Mouse (Mus musculus) neural tube, embryonic 12.5 days (tissue): Measurements from ENCODE around the gene Ryr2. TPM values are rescaled to one million over a fixed set of nuclear protein-coding genes. Genes with fewer than 3 reads are reported as not detected.

Experiments used
- ATAC-seq: fragments of 200-750 bp; cut with Nextera tagmentation; 2 replicates; pipeline ENCODE4 v1.8.0; 2017; ENCODE audit warnings: low read depth, mild to moderate bottlenecking, moderate TSS enrichment, moderate library complexity; ENCODE audit not compliant: low FRiP score
- H3K27ac ChIP-seq: fragments of 300-500 bp; sonication (generic); 2 replicates; pipeline ENCODE4 v1.5.1; 2016
- H3K27me3 ChIP-seq: fragments of 300-500 bp; sonication (generic); replicated peaks from 2 replicates; pipeline ENCODE4 v1.6.1; 2016; ENCODE audit warnings: mild to moderate bottlenecking
- H3K36me3 ChIP-seq: fragments of 300-500 bp; sonication (generic); 2 replicates; pipeline ENCODE4 v1.6.1; 2016; ENCODE audit warnings: mild to moderate bottlenecking
- H3K4me1 ChIP-seq: fragments of 300-500 bp; sonication (generic); 2 replicates; pipeline ENCODE4 v1.6.1; 2016
- H3K4me2 ChIP-seq: fragments of 300-500 bp; sonication (generic); replicated peaks from 2 replicates; pipeline ENCODE4 v1.6.1; 2016; ENCODE audit warnings: mild to moderate bottlenecking
- H3K4me3 ChIP-seq: fragments of 300-500 bp; sonication (generic); 2 replicates; pipeline ENCODE4 v1.5.1; 2016
- H3K9ac ChIP-seq: fragments of 300-500 bp; sonication (generic); 2 replicates; pipeline ENCODE4 v1.6.1; 2016; ENCODE audit warnings: mild to moderate bottlenecking
- H3K9me3 ChIP-seq: fragments of 300-500 bp; sonication (generic); 2 replicates; pipeline ENCODE4 v1.6.1; 2016; ENCODE audit warnings: mild to moderate bottlenecking
- WGBS: fragments of 180-500 bp; shearing (Covaris S2); methylation state at CpG from one replicate; pipeline ENCODE4 v1.1.7; 2016; 5-methylcytosine and 5-hydroxymethylcytosine counted together
- polyA plus RNA-seq: library from polyadenylated mRNA; unstranded; fragments of >200 nt; fragmentation: Nextera tagmentation; extraction: Ambion mirVana; gene quantifications from 2 replicates; pipeline ENCODE4 v1.2.1, GENCODE M21; 2016

Gene Ryr2
- polyA plus RNA-seq, 1 experiment from 2014 or later, result 1.2 TPM

GRCm38 (mm10) chr13:12114816-12115215 lies 8.1 kb upstream of the Ryr2 start:
- H3K27me3 ChIP-seq, result no peaks in the 10 kb centered on the region
- no peak overlapping the region for H3K27ac ChIP-seq
- WGBS, result 82% methylated on average over 1 of the region's 1 CpGs
- H3K4me2 ChIP-seq, result no peak overlapping the region
- no peaks in the 10 kb centered on the region for H3K9me3 ChIP-seq
- H3K9ac ChIP-seq, result no peak overlapping the region
- H3K4me3 ChIP-seq, result no peak overlapping the region
- no peaks in the 10 kb centered on the region for H3K36me3 ChIP-seq
- ATAC-seq, result no peak
- no peaks in the 10 kb centered on the region for H3K4me1 ChIP-seq

DNA sequence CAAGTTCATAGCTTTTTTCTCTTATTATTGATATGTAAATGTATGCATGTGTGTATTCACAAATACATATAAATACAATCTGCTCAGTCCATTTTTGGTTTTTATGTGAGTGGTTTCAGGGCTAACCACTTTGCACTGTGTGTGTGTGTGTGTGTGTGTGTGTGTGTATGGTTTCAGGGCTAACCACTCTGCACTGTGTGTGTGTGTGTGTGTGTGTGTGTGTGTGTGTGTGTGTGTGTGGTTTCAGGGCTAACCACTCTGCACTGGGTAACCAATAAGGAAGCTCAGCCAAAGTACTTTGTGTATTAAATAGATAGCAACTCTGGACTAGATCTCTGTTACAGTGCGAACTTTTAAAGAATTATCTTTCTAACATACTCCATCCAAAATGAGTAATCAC lies 2.2 kb upstream of the Ryr2 start:
- Histone ChIP-seq H3K4me3 (no peak overlapping the region), H3K27me3 (peaks cover 35% of the 10 kb centered on the region), H3K4me1 (peaks cover 7% of the 10 kb centered on the region), H3K9me3 (no peaks in the 10 kb centered on the region), H3K36me3 (no peaks in the 10 kb centered on the region), H3K27ac (no peak overlapping the region), H3K4me2 (no peak overlapping the region), H3K9ac (no peak overlapping the region)
- 93% methylated on average over 1 of the region's 1 CpGs for WGBS
- ATAC-seq, result no peak

GRCm38 (mm10) chr13:12105830-12106628 lies 716 bp downstream of the Ryr2 start:
- H3K9ac ChIP-seq, result peak overlapping the region; percentile 75
- no peaks in the 10 kb centered on the region for H3K36me3 ChIP-seq
- peak overlapping the region; percentile 73 for H3K4me3 ChIP-seq
- H3K27ac ChIP-seq, result no peak overlapping the region; the same call in 1 of the 2 replicates
- H3K9me3 ChIP-seq, result no peaks in the 10 kb centered on the region
- ATAC-seq, result peak; percentile 83
- peaks cover 37% of the 10 kb centered on the region for H3K27me3 ChIP-seq
- under 1% methylated on average over 66 of the region's 67 CpGs for WGBS
- H3K4me1 ChIP-seq, result peaks cover 7% of the 10 kb centered on the region
- peak overlapping the region; percentile 98 for H3K4me2 ChIP-seq

GRCm38 (mm10) chr13:12105231-12105829 lies 1.4 kb downstream of the Ryr2 start:
- Histone ChIP-seq H3K9me3 (no peaks in the 10 kb centered on the region), H3K4me1 (peaks cover 7% of the 10 kb centered on the region), H3K36me3 (no peaks in the 10 kb centered on the region), H3K4me2 (peak overlapping the region; percentile 98), H3K4me3 (peak overlapping the region; percentile 73), H3K9ac (peak overlapping the region; percentile 75; the same call in 1 of the 2 replicates), H3K27me3 (peaks cover 37% of the 10 kb centered on the region), H3K27ac (no peak overlapping the region)
- 9% methylated on average over 17 of the region's 17 CpGs for WGBS
- no peak for ATAC-seq

DNA sequence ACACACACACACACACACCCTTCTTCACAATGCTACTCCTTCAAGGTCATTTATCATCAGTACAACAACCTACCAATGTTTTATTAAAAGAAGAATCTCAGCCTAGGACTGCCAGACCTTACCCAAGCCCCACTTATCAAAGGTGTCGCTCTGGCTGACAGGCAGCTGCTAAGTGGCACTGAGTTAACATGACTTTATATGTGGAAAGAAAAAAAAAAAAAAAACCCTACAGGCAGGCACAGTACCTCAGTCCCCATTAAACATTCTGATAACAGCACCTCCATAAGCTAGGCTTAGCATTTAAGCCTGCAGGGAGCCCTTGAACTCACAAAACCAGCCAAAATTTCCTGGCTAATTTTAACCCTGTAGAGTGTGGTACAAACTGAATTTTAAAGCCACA lies 2.4 kb downstream of the Ryr2 start:
- no peaks in the 10 kb centered on the region for H3K9me3 ChIP-seq
- peaks cover 37% of the 10 kb centered on the region for H3K27me3 ChIP-seq
- no peaks in the 10 kb centered on the region for H3K36me3 ChIP-seq
- peaks cover 7% of the 10 kb centered on the region for H3K4me1 ChIP-seq
- no peak overlapping the region for H3K27ac ChIP-seq
- WGBS, result 61% methylated on average over 1 of the region's 1 CpGs
- H3K9ac ChIP-seq, result no peak overlapping the region
- ATAC-seq, result no peak
- H3K4me2 ChIP-seq, result 0 out of 2 replicates have a peak overlapping the region, but pooled peaks have one; percentile 98
- H3K4me3 ChIP-seq, result no peak overlapping the region

DNA sequence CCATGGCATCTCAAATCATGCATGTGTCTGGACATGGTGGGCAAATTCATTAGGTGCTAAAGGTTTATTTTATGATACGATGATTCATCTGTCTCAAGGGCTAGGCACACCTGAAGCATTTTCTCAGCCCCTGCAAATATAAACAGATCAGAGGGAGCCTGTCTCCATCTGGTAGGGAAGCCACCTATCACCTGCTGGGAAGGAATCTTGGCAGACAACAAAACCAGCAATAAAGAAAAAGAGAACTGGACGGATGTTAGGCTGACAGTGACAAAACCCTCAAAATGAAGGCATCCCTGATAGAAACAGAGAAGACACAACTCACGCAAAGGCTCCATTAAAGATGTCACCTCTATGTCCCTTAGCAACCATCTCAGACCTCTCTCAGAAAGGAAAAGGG lies 3.7 kb downstream of the Ryr2 start:
- H3K27ac ChIP-seq, result no peak overlapping the region
- H3K4me1 ChIP-seq, result peaks cover 7% of the 10 kb centered on the region
- peaks cover 37% of the 10 kb centered on the region for H3K27me3 ChIP-seq
- 51% methylated on average over 3 of the region's 3 CpGs for WGBS
- no peak overlapping the region for H3K9ac ChIP-seq
- no peak overlapping the region for H3K4me3 ChIP-seq
- H3K36me3 ChIP-seq, result no peaks in the 10 kb centered on the region
- H3K4me2 ChIP-seq, result no peak overlapping the region
- H3K9me3 ChIP-seq, result no peaks in the 10 kb centered on the region
- no peak for ATAC-seq

- no peaks in the 10 kb centered on the region for H3K4me1 ChIP-seq
- H3K9ac ChIP-seq, result no peak overlapping the region
- no peak overlapping the region for H3K27ac ChIP-seq
- WGBS, result 89% methylated on average over 3 of the region's 3 CpGs
- ATAC-seq, result no peak
- no peaks in the 10 kb centered on the region for H3K9me3 ChIP-seq
- H3K4me2 ChIP-seq, result no peak overlapping the region
- H3K36me3 ChIP-seq, result no peaks in the 10 kb centered on the region
- H3K27me3 ChIP-seq, result peaks cover 6% of the 10 kb centered on the region
- H3K4me3 ChIP-seq, result no peak overlapping the region
Observed at GRCm38 (mm10) chr13:12099446-12099845, 7.3 kb downstream of the Ryr2 start.

DNA sequence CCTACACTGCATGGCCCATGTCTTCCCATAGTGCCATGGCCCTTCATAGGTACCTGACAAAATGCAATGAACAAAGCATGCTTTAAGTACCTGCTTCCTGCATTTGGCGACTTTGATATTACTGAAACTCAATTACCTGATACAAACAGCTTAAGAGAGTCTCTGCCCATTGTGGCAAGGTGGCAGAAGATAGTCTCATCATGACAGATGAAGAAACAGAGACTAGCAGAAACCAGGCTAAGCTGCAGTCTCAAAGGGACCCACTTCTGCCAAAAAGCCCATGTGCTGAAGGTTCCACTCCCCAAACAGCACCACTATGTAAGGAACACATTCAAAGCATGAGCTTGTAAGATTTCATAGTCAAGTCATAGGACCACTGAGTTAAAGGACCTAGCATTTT lies 7.8 kb downstream of the Ryr2 start:
- peaks cover 2% of the 10 kb centered on the region; the same call in 1 of the 2 replicates for H3K27me3 ChIP-seq
- H3K27ac ChIP-seq, result no peak overlapping the region
- no peak for ATAC-seq
- H3K4me1 ChIP-seq, result no peaks in the 10 kb centered on the region
- no peak overlapping the region for H3K4me2 ChIP-seq
- 80% methylated on average over 1 of the region's 1 CpGs for WGBS
- H3K4me3 ChIP-seq, result no peak overlapping the region
- no peak overlapping the region for H3K9ac ChIP-seq
- no peaks in the 10 kb centered on the region for H3K36me3 ChIP-seq
- no peaks in the 10 kb centered on the region for H3K9me3 ChIP-seq

DNA sequence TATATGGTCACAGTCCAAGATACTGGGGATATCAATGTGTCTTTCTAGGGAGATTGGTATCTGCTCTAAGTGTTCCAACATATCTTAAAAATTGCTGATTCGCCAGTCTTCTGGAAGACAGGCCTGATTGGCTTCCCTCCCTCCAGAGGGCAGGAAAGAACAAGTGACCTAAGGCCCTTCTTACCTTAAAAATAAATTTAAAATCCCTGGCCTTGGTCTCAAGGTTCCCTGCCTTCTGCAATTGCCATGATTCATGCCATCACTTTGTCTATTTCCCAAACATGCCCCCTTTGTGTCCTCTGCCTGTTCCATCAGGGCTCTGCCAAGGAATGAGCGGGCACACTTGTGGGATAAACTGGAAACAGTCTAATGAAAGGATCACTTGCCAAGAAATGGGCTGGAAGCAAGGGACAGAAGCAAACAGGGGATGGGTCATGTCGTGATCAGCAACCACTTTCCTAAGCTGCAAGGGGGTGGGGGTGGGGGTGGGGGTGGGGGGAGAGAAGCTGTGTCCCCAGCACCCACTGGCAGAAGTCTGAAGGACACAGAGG lies 10.3 kb downstream of the Ryr2 start:
- Histone ChIP-seq H3K4me2 (no peak overlapping the region), H3K36me3 (no peaks in the 10 kb centered on the region), H3K27ac (no peak overlapping the region), H3K27me3 (no peaks in the 10 kb centered on the region), H3K4me3 (no peak overlapping the region), H3K9ac (no peak overlapping the region), H3K4me1 (no peaks in the 10 kb centered on the region), H3K9me3 (no peaks in the 10 kb centered on the region)
- no peak for ATAC-seq
- WGBS, result 82% methylated on average over 3 of the region's 3 CpGs

GRCm38 (mm10) chr13:12094569-12094968 lies 12.2 kb downstream of the Ryr2 start:
- H3K27me3 ChIP-seq, result no peaks in the 10 kb centered on the region
- H3K9me3 ChIP-seq, result no peaks in the 10 kb centered on the region
- H3K36me3 ChIP-seq, result no peaks in the 10 kb centered on the region
- H3K27ac ChIP-seq, result no peak overlapping the region
- no peak overlapping the region for H3K4me3 ChIP-seq
- H3K9ac ChIP-seq, result no peak overlapping the region
- WGBS, result 82% methylated on average over 7 of the region's 7 CpGs
- H3K4me2 ChIP-seq, result no peak overlapping the region
- ATAC-seq, result no peak
- H3K4me1 ChIP-seq, result no peaks in the 10 kb centered on the region

- H3K36me3 ChIP-seq, result no peaks in the 10 kb centered on the region
- no peak overlapping the region for H3K4me2 ChIP-seq
- H3K27me3 ChIP-seq, result no peaks in the 10 kb centered on the region
- H3K27ac ChIP-seq, result no peak overlapping the region
- H3K4me3 ChIP-seq, result no peak overlapping the region
- ATAC-seq, result no peak
- no peaks in the 10 kb centered on the region for H3K4me1 ChIP-seq
- H3K9me3 ChIP-seq, result no peaks in the 10 kb centered on the region
- H3K9ac ChIP-seq, result no peak overlapping the region
- 89% methylated on average over 5 of the region's 5 CpGs for WGBS
Observed at GRCm38 (mm10) chr13:12093146-12093545, 13.6 kb downstream of the Ryr2 start.

- no peak for ATAC-seq
- Histone ChIP-seq H3K9me3 (no peaks in the 10 kb centered on the region), H3K4me2 (no peak overlapping the region), H3K36me3 (no peaks in the 10 kb centered on the region), H3K27me3 (no peaks in the 10 kb centered on the region), H3K4me1 (no peaks in the 10 kb centered on the region), H3K27ac (no peak overlapping the region), H3K9ac (no peak overlapping the region), H3K4me3 (no peak overlapping the region)
- 96% methylated on average over 11 of the region's 11 CpGs for WGBS
Observed at GRCm38 (mm10) chr13:12092379-12093107, 14.2 kb downstream of the Ryr2 start.
